Mouse (Mus musculus) ES-Bruce4 (cell line): Measurements from ENCODE around the gene Nol4l.

Source experiments
- CTCF ChIP-seq: IDR thresholded peaks from one replicate; pipeline ENCODE4 v1.8.1; 2011; ENCODE audit warnings: low read depth, low read length
- POLR2A ChIP-seq: IDR thresholded peaks from one replicate; pipeline ENCODE4 v1.8.1; 2011; ENCODE audit warnings: low read length; ENCODE audit not compliant: insufficient read depth

DNA sequence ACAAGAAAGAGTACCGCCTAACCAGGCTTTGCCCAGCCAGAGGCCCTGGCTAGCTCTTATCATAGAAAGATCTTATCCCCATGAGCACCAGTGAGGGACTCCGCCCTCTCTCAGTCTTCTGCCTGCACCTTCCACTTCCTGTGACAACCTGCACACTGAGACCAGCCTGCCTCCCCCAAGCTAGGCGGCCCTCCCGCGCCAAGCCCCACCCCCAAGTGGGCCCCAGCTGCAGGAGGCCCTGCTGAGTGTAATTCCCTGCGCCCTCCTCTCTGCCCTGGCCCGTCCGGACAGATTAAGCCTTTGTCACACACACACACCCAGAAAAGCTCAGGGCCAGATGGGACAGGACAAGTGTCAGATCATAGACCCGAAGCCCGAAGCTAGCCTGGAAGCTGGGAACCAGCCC lies 3.9 kb downstream of the Nol4l start:
- TF ChIP-seq POLR2A: no peak
- TF ChIP-seq CTCF: no peak
